Mouse (Mus musculus) cortical plate, adult 2 months (tissue): ENCODE results near the gene Dennd2c. TPM values are rescaled to one million over a fixed set of nuclear protein-coding genes. Genes with fewer than 3 reads are reported as not detected.

ENCODE experiments used
- H3K27ac ChIP-seq: fragments of 200-500 bp; 2 replicates; pipeline ENCODE4 v1.5.1; 2012; ENCODE audit warnings: low read length, control low read depth, inconsistent platforms; ENCODE audit not compliant: insufficient read depth
- H3K4me1 ChIP-seq: fragments of 200-500 bp; 2 replicates; pipeline ENCODE4 v1.6.1; 2011; ENCODE audit warnings: low read length; ENCODE audit not compliant: control insufficient read depth, insufficient read depth
- H3K4me3 ChIP-seq: fragments of 200-500 bp; 2 replicates; pipeline ENCODE4 v1.5.1; 2011; ENCODE audit warnings: mild to moderate bottlenecking, low read length, control low read depth; ENCODE audit not compliant: insufficient read depth
- CTCF ChIP-seq: fragments of 200-500 bp; IDR thresholded peaks from 2 replicates; pipeline ENCODE4 v1.5.1; 2011; ENCODE audit warnings: mild to moderate bottlenecking, control low read depth, low read length; ENCODE audit not compliant: insufficient read depth; ENCODE audit errors: extremely low read depth
- POLR2A ChIP-seq: fragments of 200-500 bp; IDR thresholded peaks from 2 replicates; pipeline ENCODE4 v1.6.1; 2011; ENCODE audit warnings: mild to moderate bottlenecking, low read length, control low read depth; ENCODE audit not compliant: insufficient read depth; ENCODE audit errors: extremely low read depth
- polyA plus RNA-seq: library from polyadenylated mRNA; depleted of rRNA; stranded (reverse); fragments of >200 nt; gene quantifications from 2 replicates; pipeline ENCODE4 v1.2.3, GENCODE M21; 2012; rRNA removed

The Dennd2c gene
- polyA plus RNA-seq = 0.33 and 0.44 TPM in 2 replicates

DNA sequence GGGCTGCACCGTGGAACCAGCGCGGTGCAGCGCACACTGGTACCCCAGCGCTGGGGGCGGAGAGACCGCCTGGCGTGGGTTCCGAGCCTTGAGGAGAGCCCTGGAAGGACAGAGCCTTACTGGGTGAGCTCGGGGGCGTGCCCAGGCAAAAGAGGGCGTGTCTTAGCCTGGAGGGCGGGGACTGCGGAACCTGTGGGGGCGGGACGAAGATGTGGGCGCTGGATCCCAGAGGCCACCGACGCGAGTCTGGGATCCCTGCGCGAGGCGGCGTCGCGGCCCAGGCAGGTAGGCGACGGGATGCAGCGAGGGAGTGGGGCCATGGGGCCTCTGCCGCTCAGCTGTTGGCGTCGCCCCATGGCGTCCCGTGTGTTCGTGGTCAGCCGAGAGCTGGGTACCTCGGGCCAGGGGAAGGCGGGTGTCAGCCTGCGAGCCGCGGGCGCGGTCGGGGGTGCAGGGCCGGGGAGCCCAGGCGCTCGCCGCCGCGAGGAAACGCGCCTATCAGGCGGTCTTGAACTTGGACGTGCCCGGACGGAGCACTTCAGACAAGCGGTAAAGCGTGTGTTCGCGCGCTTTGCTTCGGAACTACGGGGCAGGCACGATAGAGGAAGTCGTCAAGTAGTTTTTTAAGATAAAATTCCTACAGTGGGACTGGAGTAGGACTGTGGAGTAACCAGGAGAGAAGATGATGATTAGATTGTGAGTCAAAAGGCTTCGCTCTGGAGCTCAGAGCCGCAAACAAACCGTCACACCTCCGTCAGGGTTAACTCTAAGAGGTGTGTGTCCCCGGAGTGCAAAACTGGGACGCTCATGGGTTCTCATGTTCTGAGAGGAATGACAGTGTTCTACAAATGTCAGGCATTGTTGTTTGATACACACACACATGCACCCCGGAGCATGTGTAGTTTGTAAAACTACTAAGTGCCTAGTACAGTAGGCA, at the start of gene Dennd2c:
TSS of gene Dennd2c (plus strand) at position 151 of the 937 bp plus-strand sequence.
- TF ChIP-seq POLR2A (no peak), CTCF (no peak)
- Histone ChIP-seq H3K27ac (no peak within 1 kb of the TSS), H3K4me1 (no peaks in the 10 kb centered on the region), H3K4me3 (peak within 1 kb of the TSS; percentile 34)

DNA sequence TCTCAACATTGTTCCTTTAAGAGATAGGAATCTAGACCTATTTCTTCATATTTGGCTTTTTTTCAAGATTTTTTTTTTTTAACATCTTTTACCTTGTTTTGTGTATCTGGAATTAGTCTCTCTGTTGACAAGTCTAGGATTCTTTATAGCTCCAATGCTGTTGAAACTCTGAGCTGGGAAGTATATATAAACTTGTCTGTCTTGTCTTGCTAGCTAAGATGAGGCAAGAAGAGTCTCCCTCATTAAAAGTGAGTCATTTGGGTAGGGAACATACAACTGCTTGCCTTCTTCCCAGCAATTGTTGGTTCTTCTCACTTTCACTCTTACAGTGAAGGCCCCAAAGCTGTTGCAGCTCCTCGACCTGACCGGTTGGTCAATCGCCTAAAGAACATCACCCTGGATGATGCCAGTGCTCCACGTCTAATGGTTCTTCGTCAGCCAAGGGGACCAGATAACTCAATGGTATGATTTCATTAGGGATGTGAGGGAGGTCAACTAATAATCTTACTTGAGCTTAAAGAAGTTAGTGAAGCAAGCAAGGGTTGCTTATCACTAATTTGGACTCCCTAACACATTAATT, 46.3 kb upstream of the Dennd2c start:
- TF ChIP-seq POLR2A (no peak), CTCF (no peak)
- H3K4me3 ChIP-seq = no peak overlapping the region
- peaks cover 1% of the 10 kb centered on the region; the same call in 1 of the 2 replicates for H3K4me1 ChIP-seq
- H3K27ac ChIP-seq = no peak overlapping the region

DNA sequence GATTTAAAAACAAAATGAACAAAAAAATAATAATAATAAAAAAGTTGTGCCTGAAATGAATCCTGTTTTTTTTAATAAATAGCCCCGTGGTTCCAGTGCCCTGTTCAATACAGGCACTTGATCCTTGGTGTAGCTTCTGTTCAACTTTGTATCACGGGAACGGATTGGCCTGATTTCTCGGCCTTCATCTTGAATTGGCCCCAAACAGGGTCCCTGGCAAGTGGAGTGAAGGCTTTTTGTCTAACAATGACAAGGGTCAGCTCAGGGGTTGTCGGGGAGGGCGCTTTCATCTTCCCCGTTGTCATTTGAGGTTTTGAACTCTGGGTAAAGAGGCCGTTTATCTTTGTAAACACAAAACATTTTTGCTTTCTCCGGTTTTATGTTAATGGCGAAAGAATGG, 44.7 kb upstream of the Dennd2c start:
- Histone ChIP-seq H3K27ac (no peak overlapping the region), H3K4me1 (peaks cover 1% of the 10 kb centered on the region; the same call in 1 of the 2 replicates), H3K4me3 (peak overlapping the region; percentile 87)
- TF ChIP-seq CTCF (no peak), POLR2A (no peak)

- Histone ChIP-seq H3K4me1 (peaks cover 1% of the 10 kb centered on the region; the same call in 1 of the 2 replicates), H3K27ac (no peak within 1 kb of the TSS), H3K4me3 (peak within 1 kb of the TSS; percentile 87)
- no peak for TF ChIP-seq CTCF
- peak; percentile 52; the same call in 1 of the 2 replicates for TF ChIP-seq POLR2A
These were observed 43.9 kb upstream of the Dennd2c start, which contains the start of gene Nras for GRCm38 (mm10) chr3:103058207-103059157. Nras (plus strand) TSS chr3:103058285.

DNA sequence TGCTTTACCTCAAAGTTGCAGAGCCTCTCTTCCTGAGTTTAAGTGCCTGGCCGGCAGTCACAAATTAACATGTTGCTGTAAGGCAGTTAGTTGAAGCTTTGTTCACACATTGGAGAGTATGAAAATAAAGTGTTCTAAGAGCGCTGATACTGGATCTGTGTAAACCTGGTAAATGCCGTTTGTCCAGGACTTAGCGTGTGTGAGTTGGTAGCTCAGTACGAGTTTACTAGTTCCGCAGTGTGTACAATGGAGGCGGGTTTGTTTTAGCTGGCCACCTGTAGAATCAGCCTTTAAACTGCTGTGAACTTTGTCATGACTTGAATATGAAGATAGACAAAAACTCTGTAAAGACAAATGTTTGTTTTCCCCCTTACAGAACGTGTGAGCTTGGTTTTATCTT, 35.5 kb upstream of the Dennd2c start:
- no peak for TF ChIP-seq CTCF
- no peak for TF ChIP-seq POLR2A
- H3K4me3 ChIP-seq = no peak overlapping the region

GRCm38 (mm10) chr3:103068971-103069370, 33.4 kb upstream of the Dennd2c start:
- no peak overlapping the region for H3K27ac ChIP-seq
- TF ChIP-seq CTCF (no peak), POLR2A (no peak)
- no peak overlapping the region for H3K4me3 ChIP-seq
- H3K4me1 ChIP-seq = no peaks in the 10 kb centered on the region

More for the DNA sequence above, 35.5 kb upstream of the Dennd2c start:
- Histone ChIP-seq H3K4me1 (no peaks in the 10 kb centered on the region), H3K27ac (no peak overlapping the region)

DNA sequence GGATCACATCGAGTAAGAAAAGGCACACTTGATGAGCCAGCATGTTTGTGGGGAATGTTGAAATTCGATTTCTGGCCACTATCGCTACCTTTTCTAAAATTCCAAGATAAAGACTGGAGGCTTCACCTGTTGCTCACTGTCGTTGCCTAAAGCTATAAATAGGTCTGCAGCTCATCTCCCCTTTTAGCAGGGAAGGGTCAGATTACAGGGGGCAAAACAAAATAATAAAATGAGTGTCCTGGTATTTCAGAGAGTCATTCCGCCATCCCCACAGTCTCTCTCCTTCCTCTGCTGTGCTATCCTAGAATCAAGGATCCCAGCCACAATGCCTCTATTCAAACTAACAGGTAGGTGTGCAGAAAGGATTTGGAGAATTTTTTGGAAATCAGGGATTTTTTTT, 28.6 kb upstream of the Dennd2c start, which contains the start of gene Ampd1:
TSS of gene Ampd1 (plus strand) at position 244 of the 400 bp plus-strand sequence.
- H3K4me1 ChIP-seq = no peaks in the 10 kb centered on the region
- H3K27ac ChIP-seq = no peak within 1 kb of the TSS
- TF ChIP-seq POLR2A = no peak
- TF ChIP-seq CTCF = no peak
- H3K4me3 ChIP-seq = no peak within 1 kb of the TSS

DNA sequence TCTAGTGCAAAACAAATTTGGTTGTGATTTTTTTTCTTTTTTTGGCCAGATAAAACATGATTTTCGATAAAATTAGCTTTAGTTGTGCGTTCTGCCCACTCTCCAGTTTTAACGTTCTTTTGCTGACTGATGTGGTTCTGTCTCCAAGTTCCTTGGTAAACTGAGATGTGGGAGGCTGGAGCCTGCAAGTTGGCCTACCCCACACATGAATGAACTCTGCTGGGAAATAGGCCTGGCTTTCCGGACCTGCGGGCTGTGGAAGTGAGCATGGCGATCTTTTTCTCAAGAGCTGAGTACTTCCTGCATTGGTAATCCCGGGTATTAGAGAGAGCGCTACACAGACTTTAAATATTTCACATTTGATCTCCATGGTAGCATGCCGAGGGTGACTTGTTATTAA, 26.5 kb upstream of the Dennd2c start:
- H3K4me3 ChIP-seq = no peak overlapping the region
- no peak for TF ChIP-seq CTCF
- TF ChIP-seq POLR2A = no peak
- no peak overlapping the region for H3K27ac ChIP-seq
- H3K4me1 ChIP-seq = 0 out of 2 replicates have a peak, but pooled peaks cover 1% of the 10 kb centered on the region

- no peak for TF ChIP-seq CTCF
- TF ChIP-seq POLR2A = no peak
- 0 out of 2 replicates have a peak, but pooled peaks cover 1% of the 10 kb centered on the region for H3K4me1 ChIP-seq
- no peak overlapping the region for H3K4me3 ChIP-seq
- no peak overlapping the region for H3K27ac ChIP-seq
These were observed 25.9 kb upstream of the Dennd2c start for GRCm38 (mm10) chr3:103076476-103076875.
